Mouse (Mus musculus): ENCODE results near the gene Esr2.
"Not testable (repeated sequence)": the region's sequence is repeated elsewhere in the genome, so short reads cannot be mapped to it uniquely, and the experiment has no call there.

The Esr2 gene

DNA sequence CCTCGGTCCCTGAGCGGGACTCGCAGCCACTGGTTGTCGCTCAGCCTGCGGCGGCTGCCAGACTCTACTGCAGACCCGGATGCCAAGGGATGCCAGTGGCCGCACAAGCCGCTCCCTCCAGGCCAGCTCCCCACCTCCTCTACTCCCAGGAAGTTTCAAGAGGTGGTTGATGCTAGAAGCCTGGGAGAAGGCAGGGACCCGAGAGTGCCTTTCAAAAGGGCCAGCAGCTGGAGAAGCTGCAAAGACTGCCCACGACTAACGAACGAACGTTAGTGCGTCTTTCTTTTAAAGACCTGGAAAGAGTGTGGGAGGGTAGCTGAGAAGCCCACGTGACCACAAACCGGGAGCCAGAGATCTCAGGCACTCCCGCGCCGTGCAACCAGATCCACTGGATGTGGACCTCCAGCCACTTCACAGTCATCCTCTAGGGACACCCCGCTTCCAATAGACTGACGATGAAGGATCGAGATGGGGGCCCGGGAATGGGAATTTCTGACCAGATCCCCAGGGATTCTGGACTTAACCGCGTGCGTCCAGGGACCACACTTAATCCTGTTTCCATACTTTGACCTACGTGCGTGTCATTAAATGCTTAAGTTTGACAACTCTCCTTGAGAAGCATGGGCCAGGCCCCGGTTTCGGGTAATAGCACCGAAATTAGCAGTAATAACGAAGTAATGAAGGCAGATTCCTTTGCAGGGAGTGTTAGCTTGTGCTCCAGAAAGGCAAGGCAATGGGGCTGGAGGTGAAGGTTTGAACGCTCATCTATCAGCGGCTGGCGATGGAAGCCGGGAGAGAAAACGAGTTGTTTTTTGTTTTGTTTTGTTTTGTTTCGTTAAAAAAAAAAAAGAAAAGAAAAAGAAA is at the start of gene Esr2:
Gene Esr2, minus strand, starts transcription at position 260 of the 864 bp plus-strand sequence.
- in situ Hi-C loops (cut with MboI, MseI) = loop anchor here (5.0 kb wide), 1 partner anchor 160 kb away; no protein-coding TSS in a partner anchor

DNA sequence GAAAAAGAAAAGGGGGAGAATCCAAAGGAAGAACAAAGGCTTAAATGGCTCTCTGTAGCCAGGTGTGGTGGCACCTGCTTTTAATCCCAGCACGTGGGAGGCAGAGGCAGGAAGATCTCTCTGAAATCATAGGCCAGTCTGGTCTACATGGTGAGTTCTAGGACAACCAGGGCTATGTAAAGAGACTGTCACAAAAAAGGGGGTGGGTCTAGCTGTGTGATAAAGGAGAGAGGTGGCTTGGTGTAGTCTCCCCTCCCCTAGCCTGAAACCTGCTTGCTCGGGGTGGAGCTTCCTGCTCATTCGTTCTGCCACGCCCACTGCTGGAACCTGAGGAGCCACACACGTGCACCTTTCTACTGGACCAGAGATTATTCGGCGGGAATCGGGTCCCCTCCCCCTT is 45.0 kb upstream of the Esr2 start:
- in situ Hi-C loops (cut with MboI, MseI) = not testable (repeated sequence)

DNA sequence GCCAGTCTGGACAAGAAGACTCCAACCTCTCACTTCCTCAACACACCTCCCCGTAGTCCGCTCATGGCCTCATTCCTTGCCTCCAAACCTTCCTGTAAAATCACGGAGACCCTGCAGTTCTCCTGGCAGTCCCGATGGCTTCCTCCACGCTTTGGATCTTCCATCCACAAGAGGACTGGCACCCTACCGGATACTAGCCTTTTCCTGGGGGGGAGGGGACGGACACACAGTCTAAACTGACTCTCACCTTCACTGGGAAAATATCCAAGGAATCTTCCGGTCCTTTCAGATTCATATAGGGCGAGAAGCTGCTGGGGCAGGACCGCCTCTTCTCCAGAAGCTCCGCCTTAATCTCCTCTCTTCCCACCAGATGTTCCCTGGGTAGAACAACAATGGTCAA is 39.7 kb upstream of the Esr2 start:
- in situ Hi-C loops (cut with MboI, MseI) = no loop called here

DNA sequence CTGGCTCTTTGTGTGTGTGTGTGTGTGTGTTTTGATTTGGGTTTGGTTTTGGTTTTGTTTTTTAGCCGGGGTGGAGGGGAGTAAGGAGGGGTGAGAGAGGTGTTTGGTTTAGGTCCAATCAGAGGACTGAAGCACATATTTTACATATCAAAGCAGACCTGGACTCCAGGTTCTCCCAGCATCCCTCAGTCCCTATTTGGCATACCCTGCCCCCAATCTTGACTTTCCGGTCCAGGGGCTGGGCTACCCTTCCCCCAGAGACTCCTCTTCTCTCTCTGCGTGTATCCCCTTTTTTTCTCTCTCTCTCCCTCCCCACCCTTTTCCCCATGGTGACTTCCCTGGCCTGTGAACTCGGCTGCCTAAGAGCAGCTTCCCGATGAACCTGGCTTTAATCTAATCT is 38.1 kb upstream of the Esr2 start:
- in situ Hi-C loops (cut with MboI, MseI) = no loop called here

DNA sequence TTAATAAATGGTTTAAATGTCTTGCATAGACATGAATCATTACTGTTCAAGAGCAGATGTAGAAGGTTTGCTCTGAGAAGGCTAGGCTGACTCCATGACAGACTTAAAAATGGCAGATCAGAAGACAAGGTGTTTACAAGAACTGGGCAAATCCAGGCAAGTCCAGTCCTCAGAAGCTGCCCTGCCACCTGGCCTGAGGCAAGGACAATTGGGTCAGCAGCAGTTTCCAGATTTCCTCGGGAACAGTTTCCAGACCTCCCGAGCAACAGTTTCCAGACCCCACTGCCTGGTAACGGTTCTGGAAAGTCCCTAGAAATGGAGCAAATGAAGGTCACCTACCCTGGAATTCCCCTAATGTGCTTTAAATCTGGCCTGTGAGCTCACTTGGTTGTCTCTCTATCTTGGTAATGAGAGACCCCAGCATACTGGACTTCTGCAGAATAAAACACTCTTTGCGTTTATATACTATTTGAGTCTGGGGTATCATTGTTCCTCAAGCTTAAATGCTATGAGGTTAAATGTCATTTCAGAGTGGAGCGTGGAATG is 32.4 kb upstream of the Esr2 start:
- in situ Hi-C loops (cut with MboI, MseI) = no loop called here

DNA sequence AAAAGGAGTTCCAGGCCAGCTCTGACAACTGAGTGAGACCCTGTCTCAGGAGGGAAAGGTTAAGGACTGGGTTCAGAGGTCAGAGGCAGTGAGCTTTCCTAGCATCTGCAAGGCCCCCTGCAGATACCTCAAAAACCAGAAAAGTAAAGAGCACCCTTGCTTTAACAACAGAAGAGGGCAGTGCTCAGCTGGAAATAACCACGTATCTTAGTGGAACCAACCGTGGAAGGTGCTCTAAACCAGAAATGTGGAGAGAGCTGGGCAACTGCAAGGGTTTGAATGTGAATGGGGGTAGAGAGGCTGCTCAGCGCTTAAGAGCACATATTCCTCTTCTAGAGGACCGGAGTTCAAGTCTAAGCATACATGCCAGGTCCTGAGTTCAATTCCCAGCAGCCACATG is 23.3 kb upstream of the Esr2 start:
- in situ Hi-C loops (cut with MboI, MseI) = no loop called here

DNA sequence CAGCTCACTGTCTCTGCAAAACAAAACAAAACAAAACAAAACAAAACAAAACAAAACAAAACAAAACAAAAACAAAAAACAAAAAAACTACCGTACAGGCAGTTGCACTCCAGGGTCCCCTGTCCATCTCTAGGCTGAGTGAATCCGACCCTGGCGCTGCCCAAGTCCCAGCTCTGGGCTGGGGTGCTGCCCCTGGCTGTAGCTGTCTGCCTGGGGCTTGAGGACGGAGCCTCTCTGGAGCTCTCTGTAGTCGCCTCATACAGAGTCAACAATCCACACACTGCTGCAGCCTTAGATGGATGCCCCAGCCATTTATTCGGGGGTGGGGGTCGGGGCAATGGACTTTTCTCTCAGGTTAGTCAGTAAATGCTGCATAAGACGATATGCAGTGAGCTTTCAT is 20.0 kb upstream of the Esr2 start:
- in situ Hi-C loops (cut with MboI, MseI) = loop anchor here (10.0 kb wide), 2 partner anchors 148 to 412 kb away; no protein-coding TSS in a partner anchor

DNA sequence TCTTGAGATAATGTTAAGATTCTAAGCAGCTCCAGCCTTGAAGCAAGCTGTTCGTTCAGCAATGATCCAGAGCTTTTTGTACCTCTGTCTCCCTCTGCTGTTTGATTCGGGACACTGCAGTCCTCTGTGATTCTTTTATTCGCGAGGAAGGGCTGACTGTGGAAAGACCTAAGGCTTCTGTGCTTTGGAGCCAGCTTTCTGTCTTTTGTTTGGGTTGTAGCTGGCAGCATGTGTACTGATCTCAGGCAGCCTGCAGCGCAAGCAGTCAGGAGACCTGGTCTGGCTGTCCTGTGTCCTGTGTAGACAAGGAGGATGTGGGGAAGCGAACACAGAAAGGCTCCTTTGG is 19.6 kb upstream of the Esr2 start:
- in situ Hi-C loops (cut with MboI, MseI) = loop anchor here (10.0 kb wide), 2 partner anchors 148 to 412 kb away; no protein-coding TSS in a partner anchor

DNA sequence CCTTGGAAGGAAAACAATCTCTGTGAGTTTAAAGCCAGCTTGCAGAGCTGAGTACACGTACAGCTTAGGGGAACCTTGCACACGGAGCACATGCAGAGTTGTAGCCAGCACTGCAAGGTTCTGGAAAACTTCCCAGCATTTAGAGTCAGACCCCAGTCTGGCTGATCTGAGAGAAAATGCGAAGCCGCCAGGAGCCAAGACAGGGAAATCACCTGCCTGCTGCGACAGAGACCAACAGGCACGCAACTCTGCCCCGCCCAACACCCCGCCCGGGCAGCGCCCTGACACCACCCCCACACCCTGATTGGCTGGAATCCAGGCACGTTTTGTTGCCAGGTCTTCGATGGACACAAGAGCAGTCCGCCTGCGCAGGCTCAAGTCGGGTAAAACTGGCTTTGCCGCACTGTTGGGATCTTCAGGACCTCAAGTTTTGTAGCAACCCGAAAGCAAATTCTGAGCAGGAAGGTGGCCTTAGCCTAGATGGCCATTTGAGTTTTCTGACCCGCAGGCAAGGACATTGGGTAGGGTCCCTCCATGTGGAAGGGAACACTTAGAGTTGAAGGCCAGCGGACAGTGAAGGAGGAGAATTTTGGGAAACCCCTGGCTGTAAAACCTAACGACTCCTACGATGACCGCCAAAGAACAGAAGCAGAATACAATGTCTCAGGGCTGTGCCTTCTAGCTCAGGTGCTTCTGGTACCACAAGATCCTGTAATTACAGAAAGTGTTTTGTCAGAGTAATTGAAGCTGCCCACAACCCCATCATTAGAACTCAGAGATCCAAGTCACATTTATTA is 19.1 kb upstream of the Esr2 start:
- in situ Hi-C loops (cut with MboI, MseI) = loop anchor here (10.0 kb wide), 2 partner anchors 149 to 411 kb away; no protein-coding TSS in a partner anchor

DNA sequence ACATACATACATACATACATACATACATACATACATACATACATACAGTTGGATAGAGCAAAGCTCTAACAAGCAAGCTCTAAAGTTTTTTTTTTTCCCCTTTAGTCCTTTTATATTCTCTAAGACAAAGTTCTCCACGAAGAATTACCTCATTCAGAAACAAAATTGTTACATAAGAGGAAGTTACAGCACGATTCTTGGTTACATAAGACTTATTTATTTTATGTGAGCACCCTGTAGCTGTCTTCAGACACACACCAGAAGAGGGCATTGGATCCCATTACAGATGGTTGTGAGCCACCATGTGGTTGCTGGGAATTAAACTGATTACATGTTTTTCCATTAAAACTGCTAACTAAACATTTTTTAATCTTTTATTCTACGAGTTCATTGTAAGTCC is 17.5 kb upstream of the Esr2 start:
- in situ Hi-C loops (cut with MboI, MseI) = loop anchor here (10.0 kb wide), 2 partner anchors 150 to 410 kb away; no protein-coding TSS in a partner anchor

DNA sequence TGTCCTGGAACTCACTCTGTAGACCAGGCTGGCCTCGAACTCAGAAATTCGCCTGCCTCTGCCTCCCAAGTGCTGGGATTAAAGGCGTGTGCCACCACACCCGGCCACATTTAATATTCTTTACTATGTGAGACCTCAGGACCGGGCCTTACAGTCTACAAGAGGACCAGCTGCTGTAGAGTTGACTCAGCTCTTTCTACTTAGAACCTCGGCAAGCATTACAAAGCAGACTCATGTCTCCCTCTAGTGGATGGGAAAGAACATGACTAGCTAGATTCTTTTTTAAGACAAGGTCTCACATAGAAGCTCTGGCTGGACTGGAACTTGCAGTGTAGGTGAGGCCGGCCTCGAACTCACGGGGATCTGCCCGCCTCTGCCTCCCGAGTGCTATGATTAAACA is 13.9 kb upstream of the Esr2 start:
- in situ Hi-C loops (cut with MboI, MseI) = loop anchor here (10.0 kb wide), 2 partner anchors 154 to 406 kb away; no protein-coding TSS in a partner anchor

DNA sequence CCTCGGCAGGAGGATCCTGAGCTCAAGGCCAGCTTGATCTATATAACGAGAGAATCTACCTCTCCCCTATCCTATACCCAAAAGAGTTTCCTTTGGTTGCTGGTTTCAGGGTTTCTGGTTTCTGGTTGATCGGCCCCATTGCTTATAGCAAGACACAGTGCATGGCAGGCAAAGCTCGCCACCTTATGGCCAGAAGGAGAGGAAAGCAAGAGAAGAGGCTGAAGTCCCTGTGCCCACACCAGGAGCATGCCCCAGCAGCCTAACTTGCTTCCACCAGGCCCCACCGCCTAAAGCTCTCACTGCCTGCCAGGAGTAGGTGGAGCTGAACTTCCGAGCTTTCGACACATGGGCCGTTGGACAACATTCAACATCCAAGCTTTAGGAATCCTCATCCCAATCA is 10.8 kb upstream of the Esr2 start:
- in situ Hi-C loops (cut with MboI, MseI) = no loop called here

DNA sequence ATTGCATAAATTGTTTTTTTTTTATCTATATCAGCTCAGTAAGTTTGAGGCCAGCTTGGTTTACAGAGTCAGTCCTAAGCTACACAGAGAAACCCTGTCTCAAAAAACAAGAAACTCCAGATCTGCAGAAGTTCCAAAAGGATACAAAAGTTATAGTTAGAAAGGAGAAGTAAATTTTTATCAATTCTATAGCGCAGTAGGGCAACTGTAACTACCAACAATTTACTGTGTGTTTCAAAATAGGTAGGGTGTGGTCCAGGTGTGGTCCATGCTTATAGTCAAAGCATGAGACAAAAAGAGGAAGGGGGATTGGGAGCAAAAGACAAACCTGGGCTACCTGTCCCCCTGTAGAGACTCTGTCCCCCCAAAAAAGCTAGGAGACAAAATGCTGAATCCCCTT is 9.4 kb upstream of the Esr2 start:
- in situ Hi-C loops (cut with MboI, MseI) = no loop called here

DNA sequence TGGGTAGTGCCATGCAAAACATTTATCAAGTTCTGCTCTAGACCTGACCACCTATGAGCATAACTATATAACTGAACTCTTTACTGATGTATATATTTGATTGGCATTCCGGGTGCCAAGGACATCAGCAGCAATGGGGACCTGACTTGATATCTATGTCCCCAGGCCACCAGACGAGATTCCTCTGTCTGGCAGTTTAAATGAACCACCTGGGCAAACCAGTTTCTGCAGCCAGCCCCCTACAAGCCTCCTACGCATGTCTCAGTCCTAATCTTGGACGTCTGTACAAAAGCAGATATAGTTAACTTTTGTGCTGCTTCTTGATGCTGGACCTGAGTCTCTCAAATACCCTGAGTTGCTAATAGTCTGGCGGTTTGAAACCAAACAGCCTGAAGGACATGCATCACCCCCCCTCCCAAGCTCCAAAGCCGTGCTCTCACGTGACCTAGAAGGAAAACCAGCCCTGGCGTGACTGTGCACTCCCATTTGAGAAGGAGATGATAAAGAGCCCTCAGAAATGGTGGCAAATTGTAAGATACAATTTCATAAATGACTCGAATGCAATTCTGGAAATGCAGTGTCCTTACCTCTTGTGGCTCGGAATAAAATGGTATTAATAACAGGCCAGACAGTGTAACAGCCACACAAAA is 8.2 kb upstream of the Esr2 start:
- in situ Hi-C loops (cut with MboI, MseI) = no loop called here

DNA sequence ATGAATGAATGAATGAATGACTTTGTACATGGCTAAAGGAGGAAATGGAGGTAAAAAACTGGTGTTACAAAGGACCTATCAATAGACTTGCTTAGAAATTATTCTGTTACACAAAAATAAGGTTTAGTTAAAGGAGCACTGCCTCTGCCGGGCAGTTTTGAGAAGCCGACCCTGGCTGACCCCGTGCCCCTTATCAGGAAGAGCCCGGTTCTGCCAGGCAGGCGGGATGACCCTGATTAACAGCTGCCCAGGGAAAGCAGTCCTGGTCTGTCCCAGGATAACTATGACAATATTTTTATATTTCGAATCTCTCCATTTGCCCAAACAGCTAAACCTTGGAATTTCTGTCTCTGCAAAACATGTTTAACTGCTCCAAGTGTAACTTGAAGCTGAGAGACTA is 7.2 kb upstream of the Esr2 start:
- in situ Hi-C loops (cut with MboI, MseI) = no loop called here

DNA sequence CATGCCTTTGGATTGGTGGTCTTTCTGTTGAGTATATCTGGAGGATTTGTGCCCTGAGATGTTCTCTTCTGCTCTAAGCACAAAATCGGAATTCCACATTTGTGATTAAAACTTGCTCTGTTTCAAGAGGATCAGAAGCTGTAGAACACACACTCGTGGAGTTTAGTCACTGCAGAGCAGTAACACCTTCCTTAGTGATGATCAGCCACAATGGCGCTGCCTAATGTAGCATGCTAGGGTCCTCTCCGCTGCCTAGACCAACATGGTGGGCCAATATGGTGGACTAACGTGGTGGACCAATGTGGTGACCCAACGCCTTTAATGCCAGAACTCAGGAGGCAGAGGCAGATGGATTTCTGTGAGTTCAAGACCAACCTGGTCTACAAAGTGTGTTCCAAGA is 5.8 kb upstream of the Esr2 start:
- in situ Hi-C loops (cut with MboI, MseI) = no loop called here

DNA sequence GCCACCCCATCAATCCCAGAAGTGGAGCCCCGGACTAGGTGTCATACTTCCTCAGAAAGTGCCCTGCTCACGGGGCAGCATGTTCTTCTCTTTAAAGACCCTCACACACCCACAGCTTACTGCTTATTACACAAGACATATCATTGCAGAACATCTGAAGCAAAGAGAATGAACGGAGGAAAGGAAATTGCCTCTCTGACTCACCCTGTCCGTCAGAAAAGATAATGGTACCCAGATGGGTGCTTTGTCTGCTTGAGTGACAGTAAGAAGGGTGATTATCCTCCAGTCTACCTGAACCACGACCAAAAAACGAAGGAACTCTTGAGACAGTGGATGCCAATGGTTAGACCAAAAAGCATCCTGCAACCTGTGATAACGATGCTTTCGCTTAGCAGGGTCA is 4.4 kb upstream of the Esr2 start:
- in situ Hi-C loops (cut with MboI, MseI) = no loop called here

DNA sequence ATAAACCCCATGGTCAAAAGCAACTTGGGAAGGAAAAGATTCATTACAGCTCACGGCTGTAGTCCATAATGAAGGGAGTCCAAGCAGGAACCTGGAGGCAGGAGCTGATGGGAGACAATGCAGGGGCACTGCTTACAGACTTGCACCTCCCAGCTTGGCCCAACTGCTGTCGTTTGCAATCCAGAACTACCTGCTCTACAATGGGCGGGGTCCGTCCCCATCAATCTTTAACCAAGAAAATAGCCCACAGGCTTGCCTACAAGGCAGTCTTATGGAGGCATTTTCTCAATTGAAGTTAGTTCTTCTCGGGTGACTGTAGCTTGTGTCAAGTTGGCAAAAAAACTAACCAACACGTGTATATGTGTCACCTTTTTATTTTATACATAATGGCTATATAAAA is 3.4 kb upstream of the Esr2 start:
- in situ Hi-C loops (cut with MboI, MseI) = no loop called here

DNA sequence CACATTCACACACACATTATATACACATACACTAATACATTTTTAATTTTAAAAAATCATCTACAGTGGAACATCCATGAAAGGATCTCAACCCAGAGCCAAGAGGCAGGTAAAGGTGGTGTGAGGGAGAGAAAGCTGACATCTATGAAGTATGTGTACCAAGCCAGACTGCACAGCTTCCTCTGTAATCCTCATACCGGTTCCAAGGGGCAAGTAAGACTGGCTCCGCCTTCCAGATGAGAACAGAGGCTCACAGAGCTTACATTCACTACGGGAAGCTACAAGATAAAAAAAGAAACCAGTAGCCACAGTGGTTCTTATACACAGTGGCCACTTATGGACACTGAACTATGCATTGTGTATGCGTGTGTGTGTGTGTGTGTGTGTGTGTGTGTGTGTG is 2.5 kb upstream of the Esr2 start:
- in situ Hi-C loops (cut with MboI, MseI) = loop anchor here (5.0 kb wide), 1 partner anchor 162 kb away; no protein-coding TSS in a partner anchor

DNA sequence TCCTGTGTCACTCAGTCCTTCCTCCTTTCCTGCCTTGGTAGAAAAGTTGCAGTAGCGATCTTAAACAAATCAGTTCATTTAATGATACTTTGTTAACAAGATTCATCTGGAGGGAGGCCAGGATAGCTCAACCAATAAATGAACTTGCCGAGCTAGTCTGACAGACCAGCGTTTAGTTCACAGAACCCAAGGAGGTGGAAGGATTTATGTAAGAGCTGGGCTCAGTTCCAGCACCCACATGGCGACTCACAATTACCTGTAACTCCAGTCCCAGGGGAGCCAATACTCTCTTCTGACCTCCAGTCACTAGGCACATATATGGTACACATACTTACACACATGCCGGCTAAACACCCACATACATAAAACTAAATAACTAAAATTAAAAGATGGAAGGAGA is 2.0 kb upstream of the Esr2 start:
- in situ Hi-C loops (cut with MboI, MseI) = loop anchor here (5.0 kb wide), 1 partner anchor 162 kb away; no protein-coding TSS in a partner anchor

DNA sequence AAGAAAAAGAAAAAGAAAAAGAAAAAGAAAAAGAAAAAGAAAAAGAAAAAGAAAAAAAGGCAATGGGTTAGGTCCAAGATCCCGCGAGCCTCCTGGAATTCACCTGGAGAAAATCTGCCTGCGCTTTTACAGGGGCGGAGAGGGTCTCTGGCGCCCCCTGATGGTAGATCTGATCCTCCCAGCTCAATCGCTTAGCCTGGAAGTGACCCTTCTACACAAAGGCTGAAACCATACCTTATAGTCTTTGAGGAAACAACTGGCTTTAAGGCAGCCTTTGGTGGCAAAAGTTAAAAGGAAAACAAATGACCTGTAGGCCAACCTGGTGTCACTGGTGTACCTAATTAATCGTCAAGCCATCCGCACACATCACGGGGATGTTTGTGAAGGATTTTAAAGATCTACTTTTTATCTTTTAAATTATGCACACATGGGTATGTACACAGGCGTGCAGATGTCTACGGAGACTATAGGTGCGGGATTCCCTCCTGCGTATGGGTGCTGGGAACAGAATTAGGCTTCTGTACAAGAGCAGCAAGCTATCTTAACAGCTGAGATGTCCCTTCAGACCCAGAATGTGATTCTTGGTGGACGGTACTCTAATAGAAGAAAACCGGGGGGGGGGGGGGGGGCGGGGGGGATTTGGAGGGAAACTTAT is 932 bp upstream of the Esr2 start:
- in situ Hi-C loops (cut with MboI, MseI) = loop anchor here (5.0 kb wide), 1 partner anchor 161 kb away; no protein-coding TSS in a partner anchor
